Comparison of ENCODE assay signal across 9 mouse cellular contexts in genomic region chr16:16921021-16921435, GRCm38 (mm10). TPM values are rescaled to one million over a fixed set of nuclear protein-coding genes. Genes with fewer than 3 reads are reported as not detected.
A peak's percentile ranks its signal among the peaks of the same experiment; 100 is the strongest.
DNase-seq lines count a peak whose midpoint lies in the region; ATAC-seq and TF ChIP-seq lines count a peak whose summit lies in the region.
"Had no signal": no experiment of that assay in that cellular context is flagged by ENCODE, and none has a peak within 500 bp of the region (broad histone marks: within the 10 kb centered on the region; RNA-seq: fewer than 3 reads in every experiment).

No protein-coding gene starts in this region.

- no peak overlapping the region for H3K9ac ChIP-seq in hindbrain, embryonic 15.5 days
- no peak overlapping the region for H3K9ac ChIP-seq in liver, postnatal 0 days (replicated peaks)
- H3K9ac ChIP-seq: heart, embryonic 13.5 days had no signal

- peaks cover 75% of the 10 kb centered on the region for H3K36me3 ChIP-seq in hindbrain, embryonic 15.5 days
- peaks cover 93% of the 10 kb centered on the region for H3K36me3 ChIP-seq in hindbrain, embryonic 10.5 days
- H3K36me3 ChIP-seq in liver, postnatal 0 days (replicated peaks; ENCODE audit: insufficient read depth, low read length), result peaks cover 33% of the 10 kb centered on the region

- DNase-seq in hindbrain, embryonic 10.5 days (ENCODE audit: low spot score), result no peak
- peak; percentile 40 for DNase-seq in A20 (ENCODE audit: low read depth, low spot score)
- peak; percentile 77 for DNase-seq in adrenal gland, postnatal 14 days
- peak; percentile 17 to 34 for DNase-seq in gastrocnemius, adult 8-10 months (ENCODE audit: low spot score in 2 of 2)
- DNase-seq in liver, postnatal 0 days, result no peak
- DNase-seq in neural tube, embryonic 10.5 days (ENCODE audit: extremely low spot score, low spot score), result no peak
- no peak for DNase-seq in spleen, adult 12 weeks (ENCODE audit: low spot score)

- no peak overlapping the region for H3K27ac ChIP-seq in hindbrain, embryonic 15.5 days (replicated peaks)
- H3K27ac ChIP-seq in hindbrain, embryonic 10.5 days, result no peak overlapping the region
- H3K27ac ChIP-seq in liver, postnatal 0 days (ENCODE audit: low read depth), result no peak overlapping the region
- H3K27ac ChIP-seq: heart, embryonic 13.5 days had no signal

- no peaks in the 10 kb centered on the region for H3K27me3 ChIP-seq in hindbrain, embryonic 15.5 days
- no peaks in the 10 kb centered on the region for H3K27me3 ChIP-seq in hindbrain, embryonic 10.5 days (ENCODE audit: insufficient read depth, poor library complexity, severe bottlenecking)
- no peaks in the 10 kb centered on the region for H3K27me3 ChIP-seq in liver, postnatal 0 days (ENCODE audit: insufficient read depth, low read length)
- H3K27me3 ChIP-seq: heart, embryonic 13.5 days had no signal

- no peak overlapping the region for H3K4me3 ChIP-seq in hindbrain, embryonic 15.5 days
- H3K4me3 ChIP-seq in hindbrain, embryonic 10.5 days, result no peak overlapping the region
- no peak overlapping the region for H3K4me3 ChIP-seq in liver, postnatal 0 days (ENCODE audit: low read depth, low read length)
- H3K4me3 ChIP-seq: heart, embryonic 13.5 days had no signal

- TF ChIP-seq EP300 in liver, postnatal 0 days (IDR thresholded peaks at IDR 0.05; ENCODE audit: low read depth), result no peak

- H3K4me2 ChIP-seq in hindbrain, embryonic 15.5 days, result no peak overlapping the region
- no peak overlapping the region for H3K4me2 ChIP-seq in liver, postnatal 0 days (ENCODE audit: low read depth, low read length)
- H3K4me2 ChIP-seq: heart, embryonic 13.5 days had no signal

- TF ChIP-seq CTCF in liver, postnatal 0 days (IDR thresholded peaks at IDR 0.05; ENCODE audit: low read depth), result peak; percentile 63

- WGBS in hindbrain, embryonic 15.5 days, result 77% methylated on average over 3 of the region's 3 CpGs
- 75% methylated on average over 3 of the region's 3 CpGs for WGBS in hindbrain, embryonic 10.5 days
- WGBS in liver, postnatal 0 days (ENCODE audit: insufficient replicate concordance), result 34% methylated on average over 3 of the region's 3 CpGs

- H3K9me3 ChIP-seq in hindbrain, embryonic 15.5 days, result no peaks in the 10 kb centered on the region
- H3K9me3 ChIP-seq in hindbrain, embryonic 10.5 days, result no peaks in the 10 kb centered on the region
- no peaks in the 10 kb centered on the region for H3K9me3 ChIP-seq in liver, postnatal 0 days (ENCODE audit: low read length)
- H3K9me3 ChIP-seq: heart, embryonic 13.5 days had no signal

- peak; percentile 24; the same call in 1 of the 2 replicates for ATAC-seq in hindbrain, embryonic 15.5 days (ENCODE audit: low FRiP score, low read depth)
- 0 out of 2 replicates have a peak, but pooled peaks have one; percentile 19 for ATAC-seq in liver, postnatal 0 days

- H3K4me1 ChIP-seq in hindbrain, embryonic 15.5 days (replicated peaks), result no peaks in the 10 kb centered on the region
- H3K4me1 ChIP-seq in hindbrain, embryonic 10.5 days (replicated peaks), result no peaks in the 10 kb centered on the region
- H3K4me1 ChIP-seq in liver, postnatal 0 days (ENCODE audit: insufficient read depth), result no peaks in the 10 kb centered on the region
- H3K4me1 ChIP-seq: heart, embryonic 13.5 days had no signal

RNA-seq across cellular contexts. Expression of gene Ppm1f, which starts 24.8 kb away (rescaled TPM):
- polyA plus RNA-seq in hindbrain, embryonic 15.5 days (2015; fragmentation: Nextera tagmentation; extraction: Ambion mirVana), result 26.7 and 27.6 TPM in 2 replicates
- polyA plus RNA-seq in hindbrain, embryonic 10.5 days (2016; fragmentation: Nextera tagmentation; extraction: Ambion mirVana), result 26.5 and 29.5 TPM in 2 replicates
- 37.8 and 39.0 TPM in 2 replicates for total RNA-seq in adrenal gland, postnatal 14 days (2021)
- total RNA-seq in gastrocnemius, adult 8-10 months (2022), result 10 to 100 TPM; 10.6 to 15.8 (median 12.7) TPM
- 3.3 and 4.5 TPM in 2 replicates for polyA plus RNA-seq in liver, postnatal 0 days (2015; fragmentation: Nextera tagmentation; extraction: Ambion mirVana)

RNA-seq across cellular contexts. Expression of gene Vpreb1, which starts 50.4 kb away (rescaled TPM):
- polyA plus RNA-seq in hindbrain, embryonic 15.5 days (2015; fragmentation: Nextera tagmentation; extraction: Ambion mirVana), result 0.52 and 1.0 TPM in 2 replicates
- 1.7 and 2.0 TPM in 2 replicates for polyA plus RNA-seq in hindbrain, embryonic 10.5 days (2016; fragmentation: Nextera tagmentation; extraction: Ambion mirVana)
- 1.5 TPM in 1 of 2 replicates, not detected in the other for total RNA-seq in adrenal gland, postnatal 14 days (2021)
- total RNA-seq in gastrocnemius, adult 8-10 months (2022), result not detected
- 13.6 and 14.9 TPM in 2 replicates for polyA plus RNA-seq in liver, postnatal 0 days (2015; fragmentation: Nextera tagmentation; extraction: Ambion mirVana)

RNA-seq across cellular contexts. Expression of gene Top3b, which starts 50.5 kb away (rescaled TPM):
- polyA plus RNA-seq in hindbrain, embryonic 15.5 days (2015; fragmentation: Nextera tagmentation; extraction: Ambion mirVana), result 65.4 and 74.2 TPM in 2 replicates
- 70.2 and 70.8 TPM in 2 replicates for polyA plus RNA-seq in hindbrain, embryonic 10.5 days (2016; fragmentation: Nextera tagmentation; extraction: Ambion mirVana)
- 57.0 and 72.3 TPM in 2 replicates for total RNA-seq in adrenal gland, postnatal 14 days (2021)
- total RNA-seq in gastrocnemius, adult 8-10 months (2022), result 10 to 100 TPM; 17.9 to 21.8 (median 19.7) TPM
- polyA plus RNA-seq in liver, postnatal 0 days (2015; fragmentation: Nextera tagmentation; extraction: Ambion mirVana), result 17.1 and 17.8 TPM in 2 replicates

RNA-seq across cellular contexts. Expression of gene Igll1, which starts 57.2 kb away (rescaled TPM):
- polyA plus RNA-seq in hindbrain, embryonic 15.5 days (2015; fragmentation: Nextera tagmentation; extraction: Ambion mirVana), result 0.18 TPM in 1 of 2 replicates, not detected in the other
- polyA plus RNA-seq in hindbrain, embryonic 10.5 days (2016; fragmentation: Nextera tagmentation; extraction: Ambion mirVana), result 0.14 TPM in 1 of 2 replicates, not detected in the other
- total RNA-seq in adrenal gland, postnatal 14 days (2021), result 0.41 TPM in 1 of 2 replicates, not detected in the other
- not detected for total RNA-seq in gastrocnemius, adult 8-10 months (2022)
- polyA plus RNA-seq in liver, postnatal 0 days (2015; fragmentation: Nextera tagmentation; extraction: Ambion mirVana), result 18.2 and 18.9 TPM in 2 replicates
- polyA plus RNA-seq: heart, embryonic 13.5 days had no signal

Comparison
In these comparisons a context has a peak if more than half of its experiments do, and no peak if none do; other contexts are left out.
1. DNase-seq: peak in A20 (single experiment), adrenal gland, postnatal 14 days (single experiment) and gastrocnemius, adult 8-10 months (2 of 2); none in hindbrain, embryonic 10.5 days (single experiment), liver, postnatal 0 days (single experiment), neural tube, embryonic 10.5 days (single experiment) and spleen, adult 12 weeks (single experiment).